Mouse (Mus musculus): ENCODE measurements at regions not wholly inside any gene's neighbourhood (a gene's known extent, or its start where the extent isn't known, plus 50 kb on each side); places are given as distances from the start of the nearest gene placed in this dataset.

GRCm38 (mm10) chr2:57593558-57593957 lies 356.1 kb downstream of the Gpd2 start:
- Histone ChIP-seq H3K27ac (ENCODE audit: control insufficient read depth, insufficient read depth, low read length) (no peak overlapping the region), H3K27me3 (ENCODE audit: control insufficient read depth, insufficient read depth, low read length) (no peaks in the 10 kb centered on the region), H3K4me1 (replicated peaks; ENCODE audit: control insufficient read depth, insufficient read depth, low read length) (no peaks in the 10 kb centered on the region), H3K4me3 (ENCODE audit: control insufficient read depth, insufficient read depth, low read length) (no peak overlapping the region), H3K36me3 (ENCODE audit: control insufficient read depth, insufficient read depth, low read length) (no peaks in the 10 kb centered on the region)
- 96% methylated on average over 2 of the region's 2 CpGs for WGBS
- no peak for DNase-seq
- no peak for TF ChIP-seq POLR2A (IDR thresholded peaks at IDR 0.05; ENCODE audit: control insufficient read depth, extremely low read depth, insufficient read depth, low read length, poor library complexity)
- no peak for TF ChIP-seq CTCF (IDR thresholded peaks at IDR 0.05; ENCODE audit: borderline replicate concordance, control insufficient read depth, extremely low read depth, insufficient read depth, low read length, poor library complexity)

DNA sequence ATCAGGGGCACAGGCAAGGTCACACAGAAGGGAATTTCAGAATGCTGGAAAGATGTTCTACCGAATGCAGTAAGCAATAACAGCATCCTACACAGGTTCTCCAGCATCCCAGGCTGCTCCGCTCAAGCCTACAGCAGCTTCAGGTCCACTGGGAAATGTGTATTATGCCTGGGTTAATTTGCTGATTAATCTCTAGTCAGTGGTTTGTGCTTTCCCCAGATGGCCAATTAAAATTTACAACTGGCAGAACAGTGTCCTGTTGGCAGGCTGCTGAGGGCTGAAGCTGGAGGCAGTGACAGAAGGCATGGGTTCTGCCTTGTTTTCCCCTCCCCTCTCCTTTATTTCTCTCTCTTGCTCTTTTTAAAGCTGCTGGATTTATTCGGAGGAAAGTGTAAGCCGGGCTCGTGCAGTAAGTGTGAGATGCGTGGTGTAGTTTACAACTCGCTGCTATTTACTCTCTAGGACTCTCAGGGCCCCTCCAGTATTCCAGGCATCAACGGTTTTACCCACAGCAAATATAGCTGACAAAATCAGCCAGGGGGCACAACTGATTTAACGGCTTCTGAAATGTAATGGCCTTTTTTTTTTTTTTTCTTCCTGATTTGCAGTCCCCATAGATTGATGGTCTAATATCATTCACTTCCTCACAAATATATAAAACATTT lies 360.4 kb downstream of the Gpd2 start:
- Histone ChIP-seq H3K27me3 (ENCODE audit: control insufficient read depth, insufficient read depth, low read length) (no peaks in the 10 kb centered on the region), H3K27ac (ENCODE audit: control insufficient read depth, insufficient read depth, low read length) (no peak overlapping the region), H3K4me3 (ENCODE audit: control insufficient read depth, insufficient read depth, low read length) (no peak overlapping the region), H3K4me1 (replicated peaks; ENCODE audit: control insufficient read depth, insufficient read depth, low read length) (no peaks in the 10 kb centered on the region), H3K36me3 (ENCODE audit: control insufficient read depth, insufficient read depth, low read length) (no peaks in the 10 kb centered on the region)
- TF ChIP-seq CTCF (IDR thresholded peaks at IDR 0.05; ENCODE audit: borderline replicate concordance, control insufficient read depth, extremely low read depth, insufficient read depth, low read length, poor library complexity), result no peak
- no peak for TF ChIP-seq POLR2A (IDR thresholded peaks at IDR 0.05; ENCODE audit: control insufficient read depth, extremely low read depth, insufficient read depth, low read length, poor library complexity)
- WGBS, result 69% methylated on average over 9 of the region's 9 CpGs
- DNase-seq, result no peak

DNA sequence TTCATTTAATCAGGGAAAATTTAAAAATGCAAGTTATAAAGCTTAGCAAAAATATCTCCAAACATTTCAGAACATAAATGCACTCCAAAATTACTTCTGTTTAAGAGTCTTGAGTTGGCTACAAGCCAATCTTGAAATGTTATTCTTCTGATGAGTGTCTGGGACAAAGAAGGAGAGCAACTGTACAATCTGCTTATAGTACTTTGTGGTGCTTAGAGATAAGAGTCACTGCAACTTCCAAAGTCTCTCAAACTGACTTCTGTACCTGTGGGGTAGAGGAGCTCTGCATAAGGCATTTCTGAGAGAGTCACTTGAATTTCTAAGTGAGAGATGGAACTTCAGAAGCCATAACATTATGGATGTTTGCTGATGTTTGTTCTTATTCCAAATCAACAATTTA lies 374.2 kb downstream of the Gpd2 start:
- no peaks in the 10 kb centered on the region for H3K27me3 ChIP-seq (ENCODE audit: control insufficient read depth, insufficient read depth, low read length)
- no peaks in the 10 kb centered on the region for H3K36me3 ChIP-seq (ENCODE audit: control insufficient read depth, insufficient read depth, low read length)
- DNase-seq, result no peak
- H3K27ac ChIP-seq (ENCODE audit: control insufficient read depth, insufficient read depth, low read length), result no peak overlapping the region
- no peak for TF ChIP-seq POLR2A (IDR thresholded peaks at IDR 0.05; ENCODE audit: control insufficient read depth, extremely low read depth, insufficient read depth, low read length, poor library complexity)
- no peak for TF ChIP-seq CTCF (IDR thresholded peaks at IDR 0.05; ENCODE audit: borderline replicate concordance, control insufficient read depth, extremely low read depth, insufficient read depth, low read length, poor library complexity)
- no peak overlapping the region for H3K4me3 ChIP-seq (ENCODE audit: control insufficient read depth, insufficient read depth, low read length)
- no peaks in the 10 kb centered on the region for H3K4me1 ChIP-seq (replicated peaks; ENCODE audit: control insufficient read depth, insufficient read depth, low read length)

DNA sequence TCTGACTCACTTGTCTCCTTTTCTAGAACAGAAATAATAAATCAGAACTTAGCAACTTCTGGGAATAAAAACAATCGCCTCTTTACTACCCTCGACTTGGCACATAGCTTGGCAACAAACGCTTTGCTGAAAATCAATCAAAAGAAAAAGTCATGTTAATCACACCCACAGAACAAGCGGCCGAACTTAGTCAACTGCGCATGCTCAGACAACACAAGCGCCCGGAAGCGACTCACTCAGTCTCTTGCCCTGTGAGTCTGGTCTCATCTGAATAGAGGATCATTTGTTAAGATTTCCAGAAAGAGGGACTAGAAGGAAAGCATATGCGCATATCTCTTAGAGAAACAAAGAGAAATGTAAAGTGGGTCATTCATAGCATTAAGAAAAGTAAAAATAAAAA lies 375.8 kb downstream of the Gpd2 start:
- no peaks in the 10 kb centered on the region for H3K4me1 ChIP-seq (replicated peaks; ENCODE audit: control insufficient read depth, insufficient read depth, low read length)
- WGBS, result 84% methylated on average over 10 of the region's 10 CpGs
- H3K27ac ChIP-seq (ENCODE audit: control insufficient read depth, insufficient read depth, low read length), result no peak overlapping the region
- no peaks in the 10 kb centered on the region for H3K36me3 ChIP-seq (ENCODE audit: control insufficient read depth, insufficient read depth, low read length)
- no peak overlapping the region for H3K4me3 ChIP-seq (ENCODE audit: control insufficient read depth, insufficient read depth, low read length)
- H3K27me3 ChIP-seq (ENCODE audit: control insufficient read depth, insufficient read depth, low read length), result no peaks in the 10 kb centered on the region
- DNase-seq, result no peak
- TF ChIP-seq CTCF (IDR thresholded peaks at IDR 0.05; ENCODE audit: borderline replicate concordance, control insufficient read depth, extremely low read depth, insufficient read depth, low read length, poor library complexity), result no peak
- no peak for TF ChIP-seq POLR2A (IDR thresholded peaks at IDR 0.05; ENCODE audit: control insufficient read depth, extremely low read depth, insufficient read depth, low read length, poor library complexity)

DNA sequence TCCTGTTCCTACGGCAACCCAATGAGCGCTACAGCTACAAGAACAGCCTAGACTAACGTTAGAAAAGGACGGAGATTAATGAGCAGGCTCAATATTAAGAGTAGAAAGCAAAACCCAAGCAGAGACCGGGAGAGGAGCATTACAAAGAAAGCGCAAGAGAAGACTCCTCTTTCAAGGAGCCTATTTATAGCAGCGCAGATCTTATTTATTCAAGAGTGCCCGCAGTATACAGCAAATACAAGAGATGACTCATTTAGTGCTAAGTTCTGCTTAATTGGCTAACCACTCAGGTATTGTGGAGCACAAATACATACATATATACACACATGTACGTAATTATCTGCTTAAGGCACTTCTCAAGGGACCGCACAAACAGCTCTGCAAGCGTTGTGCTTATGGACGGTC lies 377.2 kb downstream of the Gpd2 start:
- H3K4me1 ChIP-seq (replicated peaks; ENCODE audit: control insufficient read depth, insufficient read depth, low read length), result no peaks in the 10 kb centered on the region
- H3K4me3 ChIP-seq (ENCODE audit: control insufficient read depth, insufficient read depth, low read length), result no peak overlapping the region
- no peak overlapping the region for H3K27ac ChIP-seq (ENCODE audit: control insufficient read depth, insufficient read depth, low read length)
- H3K27me3 ChIP-seq (ENCODE audit: control insufficient read depth, insufficient read depth, low read length), result no peaks in the 10 kb centered on the region
- 95% methylated on average over 12 of the region's 12 CpGs for WGBS
- TF ChIP-seq CTCF (IDR thresholded peaks at IDR 0.05; ENCODE audit: borderline replicate concordance, control insufficient read depth, extremely low read depth, insufficient read depth, low read length, poor library complexity) (no peak), POLR2A (IDR thresholded peaks at IDR 0.05; ENCODE audit: control insufficient read depth, extremely low read depth, insufficient read depth, low read length, poor library complexity) (no peak)
- H3K36me3 ChIP-seq (ENCODE audit: control insufficient read depth, insufficient read depth, low read length), result no peaks in the 10 kb centered on the region
- no peak for DNase-seq

GRCm38 (mm10) chr2:57616525-57617225 lies 379.2 kb downstream of the Gpd2 start:
- Histone ChIP-seq H3K4me3 (ENCODE audit: control insufficient read depth, insufficient read depth, low read length) (no peak overlapping the region), H3K27ac (ENCODE audit: control insufficient read depth, insufficient read depth, low read length) (no peak overlapping the region), H3K27me3 (ENCODE audit: control insufficient read depth, insufficient read depth, low read length) (no peaks in the 10 kb centered on the region), H3K36me3 (ENCODE audit: control insufficient read depth, insufficient read depth, low read length) (no peaks in the 10 kb centered on the region), H3K4me1 (replicated peaks; ENCODE audit: control insufficient read depth, insufficient read depth, low read length) (no peaks in the 10 kb centered on the region)
- TF ChIP-seq POLR2A (IDR thresholded peaks at IDR 0.05; ENCODE audit: control insufficient read depth, extremely low read depth, insufficient read depth, low read length, poor library complexity), result no peak
- TF ChIP-seq CTCF (IDR thresholded peaks at IDR 0.05; ENCODE audit: borderline replicate concordance, control insufficient read depth, extremely low read depth, insufficient read depth, low read length, poor library complexity), result no peak
- WGBS, result 20% methylated on average over 19 of the region's 19 CpGs
- no peak for DNase-seq
